Mouse (Mus musculus): ENCODE measurements at regions not wholly inside any gene's neighbourhood (a gene's known extent, or its start where the extent isn't known, plus 50 kb on each side); places are given as distances from the start of the nearest gene placed in this dataset.
A peak's percentile ranks its signal among the peaks of the same experiment; 100 is the strongest.

- WGBS, result 29% methylated on average over 1 of the region's 1 CpGs
- Histone ChIP-seq H3K27me3 (ENCODE audit: insufficient read depth, low read length) (no peaks in the 10 kb centered on the region), H3K4me2 (ENCODE audit: low read length) (no peak overlapping the region), H3K9me3 (replicated peaks; ENCODE audit: low read length) (no peaks in the 10 kb centered on the region), H3K9ac (ENCODE audit: low read depth, low read length) (no peak overlapping the region), H3K27ac (no peak overlapping the region), H3K4me1 (replicated peaks; ENCODE audit: insufficient read depth, low read length) (no peaks in the 10 kb centered on the region), H3K4me3 (replicated peaks; ENCODE audit: low read depth, low read length) (no peak overlapping the region), H3K36me3 (ENCODE audit: insufficient read depth, low read length) (no peaks in the 10 kb centered on the region)
- DNase-seq (ENCODE audit: low spot score), result no peak
- ATAC-seq (replicated peaks; ENCODE audit: low FRiP score, low read depth), result no peak
- TF ChIP-seq CTCF (IDR thresholded peaks at IDR 0.05; ENCODE audit: low read depth), result no peak
Measured at GRCm38 (mm10) chr3:62916899-62917298, 312.0 kb upstream of the Gpr149 start.

- ATAC-seq (replicated peaks; ENCODE audit: low FRiP score, low read depth) (no peak), DNase-seq (ENCODE audit: low spot score) (no peak)
- H3K4me2 ChIP-seq (ENCODE audit: low read length), result no peak overlapping the region
- no peak overlapping the region for H3K27ac ChIP-seq
- no peaks in the 10 kb centered on the region for H3K9me3 ChIP-seq (replicated peaks; ENCODE audit: low read length)
- no peak for TF ChIP-seq CTCF (IDR thresholded peaks at IDR 0.05; ENCODE audit: low read depth)
- no peaks in the 10 kb centered on the region for H3K4me1 ChIP-seq (replicated peaks; ENCODE audit: insufficient read depth, low read length)
- no peak overlapping the region for H3K9ac ChIP-seq (ENCODE audit: low read depth, low read length)
- H3K4me3 ChIP-seq (replicated peaks; ENCODE audit: low read depth, low read length), result no peak overlapping the region
- no peaks in the 10 kb centered on the region for H3K36me3 ChIP-seq (ENCODE audit: insufficient read depth, low read length)
- no peaks in the 10 kb centered on the region for H3K27me3 ChIP-seq (ENCODE audit: insufficient read depth, low read length)
Measured at GRCm38 (mm10) chr3:62885104-62885503, 280.2 kb upstream of the Gpr149 start.

GRCm38 (mm10) chr3:62882310-62883073 is 277.6 kb upstream of the Gpr149 start:
- H3K4me2 ChIP-seq (ENCODE audit: low read length), result no peak overlapping the region
- 82% methylated on average over 3 of the region's 3 CpGs for WGBS
- peak; percentile 61; the same call in 1 of the 2 replicates for ATAC-seq (replicated peaks; ENCODE audit: low FRiP score, low read depth)

GRCm38 (mm10) chr3:62860731-62861130 is 255.8 kb upstream of the Gpr149 start:
- peak; percentile 45 for DNase-seq (ENCODE audit: low spot score)
- ATAC-seq (replicated peaks; ENCODE audit: low FRiP score, low read depth), result no peak
- H3K9me3 ChIP-seq (replicated peaks; ENCODE audit: low read length), result no peaks in the 10 kb centered on the region
- 16% methylated on average over 3 of the region's 3 CpGs for WGBS
- H3K4me1 ChIP-seq (replicated peaks; ENCODE audit: insufficient read depth, low read length), result no peaks in the 10 kb centered on the region
- no peaks in the 10 kb centered on the region for H3K36me3 ChIP-seq (ENCODE audit: insufficient read depth, low read length)
- peak; percentile 77 for TF ChIP-seq CTCF (IDR thresholded peaks at IDR 0.05; ENCODE audit: low read depth)
- H3K27me3 ChIP-seq (ENCODE audit: insufficient read depth, low read length), result no peaks in the 10 kb centered on the region
- no peak overlapping the region for H3K27ac ChIP-seq
- no peak overlapping the region for H3K4me2 ChIP-seq (ENCODE audit: low read length)
- no peak overlapping the region for H3K4me3 ChIP-seq (replicated peaks; ENCODE audit: low read depth, low read length)
- H3K9ac ChIP-seq (ENCODE audit: low read depth, low read length), result no peak overlapping the region

More at GRCm38 (mm10) chr3:62882310-62883073, 277.6 kb upstream of the Gpr149 start:
- no peak overlapping the region for H3K27ac ChIP-seq
- no peaks in the 10 kb centered on the region for H3K4me1 ChIP-seq (replicated peaks; ENCODE audit: insufficient read depth, low read length)
- no peak overlapping the region for H3K9ac ChIP-seq (ENCODE audit: low read depth, low read length)
- no peaks in the 10 kb centered on the region for H3K36me3 ChIP-seq (ENCODE audit: insufficient read depth, low read length)
- no peak for TF ChIP-seq CTCF (IDR thresholded peaks at IDR 0.05; ENCODE audit: low read depth)
- no peaks in the 10 kb centered on the region for H3K9me3 ChIP-seq (replicated peaks; ENCODE audit: low read length)
- no peak overlapping the region for H3K4me3 ChIP-seq (replicated peaks; ENCODE audit: low read depth, low read length)
- H3K27me3 ChIP-seq (ENCODE audit: insufficient read depth, low read length), result no peaks in the 10 kb centered on the region
- no peak for DNase-seq (ENCODE audit: low spot score)

GRCm38 (mm10) chr3:62835695-62836476 is 230.9 kb upstream of the Gpr149 start:
- WGBS, result 65% methylated on average over 10 of the region's 10 CpGs
- TF ChIP-seq CTCF (IDR thresholded peaks at IDR 0.05; ENCODE audit: low read depth), result no peak
- no peaks in the 10 kb centered on the region for H3K9me3 ChIP-seq (replicated peaks; ENCODE audit: low read length)
- ATAC-seq (replicated peaks; ENCODE audit: low FRiP score, low read depth) (no peak), DNase-seq (ENCODE audit: low spot score) (no peak)
- H3K36me3 ChIP-seq (ENCODE audit: insufficient read depth, low read length), result no peaks in the 10 kb centered on the region
- H3K27ac ChIP-seq, result no peak overlapping the region
- no peak overlapping the region for H3K9ac ChIP-seq (ENCODE audit: low read depth, low read length)
- H3K4me2 ChIP-seq (ENCODE audit: low read length), result no peak overlapping the region
- H3K4me1 ChIP-seq (replicated peaks; ENCODE audit: insufficient read depth, low read length), result no peaks in the 10 kb centered on the region
- H3K4me3 ChIP-seq (replicated peaks; ENCODE audit: low read depth, low read length), result no peak overlapping the region
- H3K27me3 ChIP-seq (ENCODE audit: insufficient read depth, low read length), result no peaks in the 10 kb centered on the region

GRCm38 (mm10) chr3:62823892-62824291 is 219.0 kb upstream of the Gpr149 start:
- 81% methylated on average over 3 of the region's 3 CpGs for WGBS

More at GRCm38 (mm10) chr3:62823892-62824291, 219.0 kb upstream of the Gpr149 start:
- TF ChIP-seq CTCF (IDR thresholded peaks at IDR 0.05; ENCODE audit: low read depth), result no peak
- Histone ChIP-seq H3K36me3 (ENCODE audit: insufficient read depth, low read length) (no peaks in the 10 kb centered on the region), H3K4me3 (replicated peaks; ENCODE audit: low read depth, low read length) (no peak overlapping the region), H3K4me1 (replicated peaks; ENCODE audit: insufficient read depth, low read length) (no peaks in the 10 kb centered on the region), H3K9ac (ENCODE audit: low read depth, low read length) (no peak overlapping the region), H3K9me3 (replicated peaks; ENCODE audit: low read length) (no peaks in the 10 kb centered on the region), H3K4me2 (ENCODE audit: low read length) (no peak overlapping the region), H3K27me3 (ENCODE audit: insufficient read depth, low read length) (no peaks in the 10 kb centered on the region), H3K27ac (no peak overlapping the region)
- ATAC-seq (replicated peaks; ENCODE audit: low FRiP score, low read depth) (no peak), DNase-seq (ENCODE audit: low spot score) (no peak)
